In the genomic region with DNA sequence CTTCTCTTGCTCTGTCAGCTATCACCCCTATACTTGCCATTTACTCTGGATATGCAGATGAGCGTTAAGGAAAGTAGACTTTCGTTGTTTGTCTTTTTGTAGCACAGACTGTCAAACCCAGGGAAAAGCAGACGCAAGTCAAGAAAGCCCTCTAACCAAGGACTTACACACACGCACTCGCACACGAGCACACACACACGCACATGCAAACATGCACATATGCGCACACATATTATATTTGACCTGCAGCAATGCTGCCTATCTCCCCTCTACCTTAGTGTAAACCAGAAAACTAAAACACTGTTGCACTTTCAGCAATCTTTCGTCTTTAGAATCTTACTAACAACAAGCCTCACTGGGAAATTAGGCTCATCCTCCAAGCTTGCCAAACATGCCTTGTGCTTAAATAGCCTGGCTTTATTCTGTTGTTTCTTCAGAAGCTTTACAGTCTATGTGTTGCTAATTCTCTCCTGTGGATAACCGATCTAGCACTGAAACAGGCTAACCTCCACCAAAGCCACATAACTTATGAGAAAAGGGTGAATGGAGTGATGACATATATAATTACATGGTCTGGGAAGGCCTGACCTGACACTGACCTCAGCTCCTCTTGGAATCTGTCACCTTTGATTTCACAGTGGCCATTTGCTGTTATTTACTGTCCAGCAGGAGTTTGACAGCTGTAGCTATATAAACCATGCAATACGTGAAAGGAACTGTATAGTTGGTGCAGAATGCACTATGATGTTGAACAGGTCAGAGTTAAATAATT, we compare ENCODE assay signal across 31 mouse cellular contexts.
DNase-seq lines count a peak whose midpoint lies in the region; ATAC-seq lines count a peak whose summit lies in the region.
"Had no signal": no experiment of that assay in that cellular context is flagged by ENCODE, and none has a peak within 500 bp of the region (broad histone marks: within the 10 kb centered on the region; RNA-seq: fewer than 3 reads in every experiment).

No protein-coding gene starts in this region.

- H3K36me3 ChIP-seq in heart, embryonic 12.5 days, result no peaks in the 10 kb centered on the region
- no peaks in the 10 kb centered on the region for H3K36me3 ChIP-seq in neural tube, embryonic 11.5 days (ENCODE audit: control insufficient read depth, insufficient read depth, low read length)
- H3K36me3 ChIP-seq: embryonic facial prominence, embryonic 13.5 days; G1E; heart, embryonic 15.5 days; intestine, embryonic 15.5 days; limb, embryonic 15.5 days; liver, embryonic 13.5 days; midbrain, embryonic 15.5 days had no signal

- 76% methylated on average over 11 of the region's 11 CpGs for WGBS in heart, embryonic 12.5 days
- 70% methylated on average over 11 of the region's 11 CpGs for WGBS in neural tube, embryonic 11.5 days

- H3K4me3 ChIP-seq in heart, embryonic 12.5 days, result no peak overlapping the region
- H3K4me3 ChIP-seq in neural tube, embryonic 11.5 days (ENCODE audit: low read depth, low read length), result no peak overlapping the region
- H3K4me3 ChIP-seq: embryonic facial prominence, embryonic 13.5 days; erythroblast, embryonic 14.5 days; heart, embryonic 15.5 days; intestine, embryonic 15.5 days; limb, embryonic 15.5 days; liver, embryonic 13.5 days; midbrain, embryonic 15.5 days had no signal

- peak; percentile 41 for DNase-seq in heart, adult 11 months
- peak; percentile 34 for DNase-seq in MN1 (ENCODE audit: low spot score)
- peak; percentile 17 for DNase-seq in embryo, embryonic 11.5 days (ENCODE audit: low read depth, low spot score)
- DNase-seq in neural tube, embryonic 11.5 days (ENCODE audit: low spot score), result peak; percentile 14
- DNase-seq in left cerebral cortex, adult 18-20 months (ENCODE audit: low spot score in 2 of 2), result no peak
- DNase-seq in lung, postnatal 4 days, result no peak
- DNase-seq: adrenal gland, postnatal 10 days; cerebellum, adult 11 months; cerebellum, adult 9-10 months; forebrain, postnatal 0 days; gastrocnemius, postnatal 10 days; kidney, adult 8-10 months; kidney, postnatal 10 days; left cerebral cortex, postnatal 4 days; liver, embryonic 13.5 days; lung, adult 18-20 months; right cerebral cortex, adult 18-20 months; spleen, adult 18-20 months; thymus, postnatal 14 days had no signal

- H3K27ac ChIP-seq in heart, embryonic 12.5 days (ENCODE audit: poor library complexity, severe bottlenecking), result no peak overlapping the region
- H3K27ac ChIP-seq in neural tube, embryonic 11.5 days (ENCODE audit: low read depth, low read length), result no peak overlapping the region
- H3K27ac ChIP-seq: embryonic facial prominence, embryonic 13.5 days; heart, embryonic 15.5 days; intestine, embryonic 15.5 days; limb, embryonic 15.5 days; liver, embryonic 13.5 days; midbrain, embryonic 15.5 days had no signal

- no peak overlapping the region for H3K9ac ChIP-seq in heart, embryonic 12.5 days
- H3K9ac ChIP-seq in neural tube, embryonic 11.5 days (ENCODE audit: low read length), result no peak overlapping the region
- H3K9ac ChIP-seq: embryonic facial prominence, embryonic 13.5 days; forebrain, postnatal 0 days; heart, embryonic 15.5 days; intestine, embryonic 15.5 days; limb, embryonic 15.5 days; liver, embryonic 13.5 days; midbrain, embryonic 15.5 days had no signal

- no peaks in the 10 kb centered on the region for H3K27me3 ChIP-seq in heart, embryonic 12.5 days (replicated peaks)
- H3K27me3 ChIP-seq in neural tube, embryonic 11.5 days (ENCODE audit: control insufficient read depth, insufficient read depth, low read length), result no peaks in the 10 kb centered on the region
- H3K27me3 ChIP-seq: embryonic facial prominence, embryonic 13.5 days; heart, embryonic 15.5 days; intestine, embryonic 15.5 days; limb, embryonic 15.5 days; liver, embryonic 13.5 days; midbrain, embryonic 15.5 days; Patski had no signal

- H3K9me3 ChIP-seq in heart, embryonic 12.5 days (replicated peaks), result no peaks in the 10 kb centered on the region
- no peaks in the 10 kb centered on the region for H3K9me3 ChIP-seq in neural tube, embryonic 11.5 days (ENCODE audit: control insufficient read depth, low read length)
- H3K9me3 ChIP-seq: embryonic facial prominence, embryonic 13.5 days; heart, embryonic 15.5 days; intestine, embryonic 15.5 days; limb, embryonic 15.5 days; liver, embryonic 13.5 days; midbrain, embryonic 15.5 days had no signal

- no peak overlapping the region for H3K4me2 ChIP-seq in heart, embryonic 12.5 days
- no peak overlapping the region for H3K4me2 ChIP-seq in neural tube, embryonic 11.5 days (ENCODE audit: low read depth)
- H3K4me2 ChIP-seq: embryonic facial prominence, embryonic 13.5 days; heart, embryonic 15.5 days; intestine, embryonic 15.5 days; limb, embryonic 15.5 days; liver, embryonic 13.5 days; midbrain, embryonic 15.5 days had no signal

- H3K4me1 ChIP-seq in heart, embryonic 12.5 days (replicated peaks), result peaks cover 4% of the 10 kb centered on the region; the same call in 1 of the 2 replicates
- no peaks in the 10 kb centered on the region; the same call in 1 of the 2 replicates for H3K4me1 ChIP-seq in neural tube, embryonic 11.5 days (ENCODE audit: control insufficient read depth, insufficient read depth, low read length)
- H3K4me1 ChIP-seq: embryonic facial prominence, embryonic 13.5 days; heart, embryonic 15.5 days; intestine, embryonic 15.5 days; limb, embryonic 15.5 days; liver, embryonic 13.5 days had no signal

- no peak for ATAC-seq in heart, embryonic 12.5 days (ENCODE audit: insufficient number of reproducible peaks, low FRiP score)
- peak; percentile 48 for ATAC-seq in neural tube, embryonic 11.5 days (ENCODE audit: insufficient read depth, low FRiP score, low TSS enrichment)
- no peak for ATAC-seq in inflammation-experienced regulatory T-cells, adult 6 months
- ATAC-seq: forebrain, postnatal 0 days; hindbrain, embryonic 16.5 days; intestine, embryonic 15.5 days; lung, postnatal 0 days; midbrain, embryonic 15.5 days; Patski had no signal

Comparison
In these comparisons a context has a peak if more than half of its experiments do, and no peak if none do; other contexts are left out.
1. DNase-seq: peak in heart, adult 11 months (single experiment), MN1 (single experiment), embryo, embryonic 11.5 days (single experiment) and neural tube, embryonic 11.5 days (single experiment); none in left cerebral cortex, adult 18-20 months (0 of 2) and lung, postnatal 4 days (0 of 2).